Mouse (Mus musculus): ENCODE measurements at regions not wholly inside any gene's neighbourhood (a gene's known extent, or its start where the extent isn't known, plus 50 kb on each side); places are given as distances from the start of the nearest gene placed in this dataset.

DNA sequence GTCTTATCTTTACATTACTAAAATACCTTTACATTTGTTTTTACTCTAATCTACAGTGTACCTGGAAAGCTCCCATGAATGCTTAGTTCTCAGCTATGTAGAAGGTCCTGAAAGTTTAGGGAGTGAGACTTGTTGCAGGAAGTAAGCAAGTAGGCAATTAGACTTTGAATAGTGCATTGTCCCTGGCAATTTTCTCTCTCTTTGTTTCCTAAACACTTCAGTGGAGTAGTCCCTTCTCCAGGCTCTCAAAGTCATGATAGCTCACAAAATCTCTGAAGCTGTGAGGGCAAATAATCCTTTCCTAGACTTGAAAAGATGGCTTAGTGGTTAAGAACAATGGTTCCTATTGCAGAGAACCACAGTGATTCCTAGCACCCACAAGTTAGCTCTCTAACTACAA, 495.2 kb upstream of the 1700015G11Rik start:
- H3K4me3 ChIP-seq (ENCODE audit: low read depth, low read length), result no peak overlapping the region
- H3K4me1 ChIP-seq (ENCODE audit: control insufficient read depth, insufficient read depth, low read length), result no peaks in the 10 kb centered on the region
- DNase-seq (ENCODE audit: low spot score) (no peak), ATAC-seq (no peak)
- H3K4me2 ChIP-seq (ENCODE audit: low read length), result no peak overlapping the region
- no peak overlapping the region for H3K27ac ChIP-seq (ENCODE audit: low read depth, low read length)
- H3K9me3 ChIP-seq (replicated peaks; ENCODE audit: control insufficient read depth, low read length), result no peaks in the 10 kb centered on the region
- no peaks in the 10 kb centered on the region for H3K36me3 ChIP-seq (ENCODE audit: control insufficient read depth, insufficient read depth, low read length)
- no peak overlapping the region for H3K9ac ChIP-seq (ENCODE audit: low read length)
- H3K27me3 ChIP-seq (replicated peaks; ENCODE audit: control insufficient read depth, insufficient read depth, low read length), result no peaks in the 10 kb centered on the region

- Histone ChIP-seq H3K27ac (ENCODE audit: low read depth, low read length) (no peak overlapping the region), H3K4me2 (ENCODE audit: low read length) (no peak overlapping the region), H3K27me3 (replicated peaks; ENCODE audit: control insufficient read depth, insufficient read depth, low read length) (no peaks in the 10 kb centered on the region), H3K4me3 (ENCODE audit: low read depth, low read length) (no peak overlapping the region), H3K9me3 (replicated peaks; ENCODE audit: control insufficient read depth, low read length) (no peaks in the 10 kb centered on the region), H3K4me1 (ENCODE audit: control insufficient read depth, insufficient read depth, low read length) (no peaks in the 10 kb centered on the region), H3K36me3 (ENCODE audit: control insufficient read depth, insufficient read depth, low read length) (no peaks in the 10 kb centered on the region), H3K9ac (ENCODE audit: low read length) (no peak overlapping the region)
- ATAC-seq (no peak), DNase-seq (ENCODE audit: low spot score) (no peak)
- WGBS, result 85% methylated on average over 1 of the region's 1 CpGs
These were observed 492.5 kb upstream of the 1700015G11Rik start for GRCm38 (mm10) chr7:52507988-52508387.

DNA sequence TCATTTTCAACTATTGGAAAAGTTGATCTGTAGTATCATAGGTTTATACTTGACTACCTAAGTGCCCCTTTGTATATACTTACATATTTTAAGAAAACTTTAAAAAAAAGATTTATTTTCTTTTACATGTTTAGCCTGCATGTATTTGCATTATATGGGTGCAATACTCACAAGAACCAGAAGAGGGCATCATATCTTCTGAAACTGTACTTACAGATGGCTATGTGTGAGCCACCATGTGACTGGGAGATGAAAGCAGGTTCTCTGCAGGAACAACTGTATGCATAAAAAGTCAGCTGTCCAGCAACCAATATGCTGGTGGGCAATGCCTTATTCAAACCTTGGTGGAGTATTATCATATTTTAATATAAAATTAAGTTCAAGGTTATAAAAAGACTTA, 451.6 kb upstream of the 1700015G11Rik start:
- no peak overlapping the region for H3K4me3 ChIP-seq (ENCODE audit: low read depth, low read length)
- H3K27me3 ChIP-seq (replicated peaks; ENCODE audit: control insufficient read depth, insufficient read depth, low read length), result no peaks in the 10 kb centered on the region
- no peaks in the 10 kb centered on the region for H3K4me1 ChIP-seq (ENCODE audit: control insufficient read depth, insufficient read depth, low read length)
- H3K36me3 ChIP-seq (ENCODE audit: control insufficient read depth, insufficient read depth, low read length), result no peaks in the 10 kb centered on the region
- H3K9me3 ChIP-seq (replicated peaks; ENCODE audit: control insufficient read depth, low read length), result no peaks in the 10 kb centered on the region
- ATAC-seq, result no peak
- DNase-seq (ENCODE audit: low spot score), result no peak
- no peak overlapping the region for H3K9ac ChIP-seq (ENCODE audit: low read length)
- H3K4me2 ChIP-seq (ENCODE audit: low read length), result no peak overlapping the region
- H3K27ac ChIP-seq (ENCODE audit: low read depth, low read length), result no peak overlapping the region

GRCm38 (mm10) chr7:52466585-52466984, 451.1 kb upstream of the 1700015G11Rik start:
- Histone ChIP-seq H3K27me3 (replicated peaks; ENCODE audit: control insufficient read depth, insufficient read depth, low read length) (no peaks in the 10 kb centered on the region), H3K9ac (ENCODE audit: low read length) (no peak overlapping the region), H3K4me1 (ENCODE audit: control insufficient read depth, insufficient read depth, low read length) (no peaks in the 10 kb centered on the region), H3K36me3 (ENCODE audit: control insufficient read depth, insufficient read depth, low read length) (no peaks in the 10 kb centered on the region), H3K27ac (ENCODE audit: low read depth, low read length) (no peak overlapping the region), H3K4me3 (ENCODE audit: low read depth, low read length) (no peak overlapping the region), H3K9me3 (replicated peaks; ENCODE audit: control insufficient read depth, low read length) (no peaks in the 10 kb centered on the region), H3K4me2 (ENCODE audit: low read length) (no peak overlapping the region)
- ATAC-seq (0 out of 2 replicates have a peak, but pooled peaks have one; percentile 34), DNase-seq (ENCODE audit: low spot score) (peak; percentile 18)
- WGBS, result 41% methylated on average over 9 of the region's 9 CpGs
